Mouse (Mus musculus) brown adipose tissue, adult 24 weeks (tissue): ENCODE measurements around the gene Gnat2. TPM values are rescaled to one million over a fixed set of nuclear protein-coding genes. Genes with fewer than 3 reads are reported as not detected.

Experiments
- H3K27ac ChIP-seq: fragments of 200-500 bp; replicated peaks from 2 replicates; pipeline ENCODE4 v1.5.1; 2012; ENCODE audit warnings: low read depth, mild to moderate bottlenecking, low read length
- H3K4me1 ChIP-seq: fragments of 200-500 bp; 2 replicates; pipeline ENCODE4 v1.6.1; 2012; ENCODE audit warnings: low read length, mixed read lengths; ENCODE audit not compliant: control insufficient read depth, insufficient read depth, insufficient read length
- H3K4me3 ChIP-seq: fragments of 200-500 bp; 2 replicates; pipeline ENCODE4 v1.5.1; 2012; ENCODE audit warnings: low read depth, mild to moderate bottlenecking, low read length, moderate library complexity; ENCODE audit not compliant: insufficient read depth
- polyA plus RNA-seq: library from polyadenylated mRNA; stranded (reverse); fragments of >200 nt; gene quantifications from 2 replicates; pipeline ENCODE4 v1.2.4, GENCODE M21; 2012; ENCODE audit not compliant: missing spikeins, insufficient read depth, insufficient read length

Gene Gnat2
- polyA plus RNA-seq = not detected in 2 replicates

DNA sequence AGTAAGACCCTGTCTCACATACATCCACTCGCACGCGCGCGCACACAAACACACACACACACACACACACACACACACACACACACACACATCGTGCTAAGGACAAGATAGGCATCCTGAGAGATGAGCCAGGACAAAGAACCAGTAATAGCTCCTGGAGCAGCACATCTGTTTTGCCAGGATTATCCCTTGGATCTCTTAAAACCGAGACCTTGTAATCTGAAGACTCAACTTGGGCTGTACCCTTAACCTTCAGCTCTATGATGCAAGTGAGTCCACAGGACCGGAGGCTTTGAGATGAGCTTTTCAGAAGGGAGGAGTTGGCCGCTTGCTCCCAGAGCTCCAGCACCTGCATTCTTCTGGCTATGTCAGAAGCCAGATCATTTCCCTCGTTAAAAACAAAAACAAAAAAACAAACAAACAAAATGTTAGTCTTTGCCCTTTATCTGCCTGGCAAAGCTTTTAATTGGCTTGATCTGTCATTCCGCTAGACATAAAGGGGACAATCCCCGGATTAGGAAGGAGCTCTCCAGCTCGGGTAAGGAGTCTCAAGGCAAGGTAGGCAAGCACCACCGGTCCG, at the start of gene Gnat2:
TSS of gene Gnat2 (plus strand) at position 254 of the 580 bp plus-strand sequence.
- no peak within 1 kb of the TSS for H3K4me3 ChIP-seq
- H3K27ac ChIP-seq = no peak within 1 kb of the TSS

GRCm38 (mm10) chr3:108044394-108045140, 48.0 kb upstream of the Gnat2 start, which contains the start of gene Gstm4:
Gene Gstm4, minus strand, starts transcription at chr3:108044894.
- Histone ChIP-seq H3K4me3 (peak within 1 kb of the TSS; percentile 73), H3K4me1 (no peaks in the 10 kb centered on the region), H3K27ac (peak within 1 kb of the TSS; percentile 35)

More for the DNA sequence above, at the start of gene Gnat2:
- no peaks in the 10 kb centered on the region for H3K4me1 ChIP-seq

GRCm38 (mm10) chr3:108046944-108047655, 45.5 kb upstream of the Gnat2 start:
- H3K27ac ChIP-seq = no peak overlapping the region
- no peaks in the 10 kb centered on the region for H3K4me1 ChIP-seq
- no peak overlapping the region for H3K4me3 ChIP-seq

- H3K27ac ChIP-seq = no peak overlapping the region
- no peaks in the 10 kb centered on the region for H3K4me1 ChIP-seq
- no peak overlapping the region for H3K4me3 ChIP-seq
Observed at GRCm38 (mm10) chr3:108048306-108048705, 44.3 kb upstream of the Gnat2 start.

DNA sequence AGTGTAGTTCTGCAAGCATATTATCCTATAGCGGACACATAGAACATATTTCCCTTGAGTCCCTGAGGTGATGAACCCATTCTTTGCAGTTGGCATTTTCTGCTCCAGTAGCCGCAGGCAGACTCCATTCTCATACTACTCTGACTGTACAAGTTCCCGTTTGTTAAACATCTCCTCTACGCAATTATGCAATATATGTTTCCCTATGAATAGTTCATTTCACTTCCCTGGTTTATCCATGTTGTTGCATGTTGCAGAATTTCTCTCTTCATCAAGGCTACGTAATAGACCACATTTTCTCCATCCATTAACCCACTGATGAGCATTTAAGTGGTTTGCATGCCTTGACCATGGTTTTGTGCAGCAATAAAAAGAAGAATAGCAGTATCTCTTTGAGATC, 42.1 kb upstream of the Gnat2 start:
- Histone ChIP-seq H3K4me3 (no peak overlapping the region), H3K27ac (no peak overlapping the region), H3K4me1 (no peaks in the 10 kb centered on the region)

GRCm38 (mm10) chr3:108061420-108061819, 31.2 kb upstream of the Gnat2 start:
- Histone ChIP-seq H3K4me1 (no peaks in the 10 kb centered on the region), H3K27ac (no peak overlapping the region), H3K4me3 (peak overlapping the region; percentile 28; the same call in 1 of the 2 replicates)

- no peaks in the 10 kb centered on the region for H3K4me1 ChIP-seq
- no peak overlapping the region for H3K27ac ChIP-seq
Observed at GRCm38 (mm10) chr3:108062648-108063047, 29.9 kb upstream of the Gnat2 start.

DNA sequence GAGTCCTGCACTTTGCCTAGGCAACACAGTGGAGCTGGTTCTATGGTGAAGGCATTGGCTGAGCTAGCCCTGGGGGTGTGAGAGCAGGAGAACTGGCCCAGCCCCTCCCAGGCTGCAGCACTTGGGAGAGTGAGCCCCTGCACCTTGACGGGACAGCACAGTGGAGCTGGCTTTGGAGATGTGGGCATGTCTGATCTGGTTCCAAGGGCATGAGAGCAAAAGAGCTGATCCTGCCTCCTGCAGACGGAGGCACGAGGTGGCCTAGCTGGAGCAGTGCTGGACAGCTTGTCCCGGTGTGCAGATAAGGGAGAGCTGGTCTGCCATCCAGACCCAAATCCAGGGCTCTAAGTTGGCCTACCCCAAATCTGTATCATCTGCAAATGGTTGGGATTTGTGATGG, 27.9 kb upstream of the Gnat2 start:
- Histone ChIP-seq H3K27ac (no peak overlapping the region), H3K4me3 (no peak overlapping the region), H3K4me1 (no peaks in the 10 kb centered on the region)

More at GRCm38 (mm10) chr3:108062648-108063047, 29.9 kb upstream of the Gnat2 start:
- H3K4me3 ChIP-seq = no peak overlapping the region

DNA sequence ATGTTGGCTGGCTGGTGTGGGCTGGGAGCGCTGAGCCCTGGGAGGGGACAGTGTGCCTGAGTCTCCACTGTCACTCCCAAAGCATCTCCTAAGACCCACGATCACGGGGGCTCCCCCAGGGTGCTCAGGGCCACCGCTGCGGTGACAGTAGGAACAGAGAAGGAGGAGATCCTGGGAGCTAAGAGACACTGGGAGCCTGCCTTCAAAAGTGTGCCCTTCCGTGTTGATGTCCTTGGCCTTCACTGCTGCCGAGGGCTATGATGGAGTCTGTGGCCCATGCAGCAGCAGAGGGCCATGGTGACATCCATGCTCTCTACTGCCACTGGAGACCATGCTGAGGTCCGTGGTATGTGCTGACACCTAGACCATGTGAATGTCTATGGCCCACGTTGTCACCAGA, 27.0 kb upstream of the Gnat2 start:
- no peak overlapping the region for H3K4me3 ChIP-seq
- H3K27ac ChIP-seq = no peak overlapping the region
- H3K4me1 ChIP-seq = no peaks in the 10 kb centered on the region

GRCm38 (mm10) chr3:108067370-108067934, 25.1 kb upstream of the Gnat2 start:
- H3K27ac ChIP-seq = no peak overlapping the region
- H3K4me3 ChIP-seq = no peak overlapping the region
- no peaks in the 10 kb centered on the region for H3K4me1 ChIP-seq

DNA sequence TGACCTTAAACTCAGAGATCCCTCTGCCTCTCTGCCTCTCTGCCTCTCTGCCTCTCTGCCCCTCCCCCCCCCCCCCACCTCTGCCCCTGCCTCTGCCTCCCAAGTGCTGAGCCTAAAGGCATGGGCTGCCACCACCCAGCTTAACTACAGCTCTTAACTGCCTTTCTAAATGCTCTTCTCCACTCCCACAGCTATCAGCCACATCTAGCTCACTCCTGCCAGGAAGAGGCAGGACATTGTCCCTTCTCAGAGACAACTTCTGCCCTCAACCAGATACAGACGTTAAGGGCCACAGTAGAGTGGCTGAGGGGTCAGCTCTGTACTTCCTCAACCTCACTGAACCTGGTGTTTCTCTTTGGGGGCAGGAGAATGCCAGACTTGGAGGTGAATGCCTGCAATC, 23.8 kb upstream of the Gnat2 start:
- H3K4me1 ChIP-seq = no peaks in the 10 kb centered on the region
- H3K27ac ChIP-seq = no peak overlapping the region
- no peak overlapping the region for H3K4me3 ChIP-seq

- H3K4me1 ChIP-seq = no peaks in the 10 kb centered on the region
- no peak overlapping the region for H3K27ac ChIP-seq
- H3K4me3 ChIP-seq = no peak overlapping the region
Observed at GRCm38 (mm10) chr3:108069231-108069870, 23.2 kb upstream of the Gnat2 start.

- H3K4me1 ChIP-seq = no peaks in the 10 kb centered on the region
- H3K27ac ChIP-seq = no peak overlapping the region
- no peak overlapping the region for H3K4me3 ChIP-seq
Observed at GRCm38 (mm10) chr3:108070295-108071293, 22.0 kb upstream of the Gnat2 start.
